Mouse (Mus musculus) testis, adult 10 weeks (tissue): Measurements from ENCODE around the gene Prl8a2. TPM values are rescaled to one million over a fixed set of nuclear protein-coding genes. Genes with fewer than 3 reads are reported as not detected.

ENCODE experiments used
- polyA plus RNA-seq: library from polyadenylated mRNA; stranded (reverse); fragments of 350-450 nt; fragmentation: Illumina TruSeq; extraction: RNeasy Lipid Tissue Mini Kit (QIAGEN cat#74804); gene quantifications from one replicate; pipeline ENCODE4 v1.2.3, GENCODE M21; 2014; ENCODE audit warnings: low read depth, low replicate concordance

Gene Prl8a2
- not detected for polyA plus RNA-seq

GRCm38 (mm10) chr13:27345373-27345772 is at the start of gene Prl8a2:
TSS of gene Prl8a2 (plus strand) at chr13:27345673.

GRCm38 (mm10) chr13:27312334-27313225 is 32.9 kb upstream of the Prl8a2 start, which contains the start of gene Prl6a1:
TSS of gene Prl6a1 (plus strand) at chr13:27312627.

GRCm38 (mm10) chr13:27390746-27391145 is 45.3 kb downstream of the Prl8a2 start, which contains the start of gene Prl2b1:
TSS of gene Prl2b1 (minus strand) at chr13:27390846.

Other genes starting within 250 kb of the Prl8a2 start
- gene Prl3d2, start 224.0 kb upstream of the Prl8a2 start, polyA plus RNA-seq: not detected
- gene Prl3d3, start 188.9 kb upstream of the Prl8a2 start, polyA plus RNA-seq: not detected
- 9.6 TPM for gene Prl3c1, start 149.0 kb upstream of the Prl8a2 start, polyA plus RNA-seq
- gene Prl3b1, start 103.8 kb upstream of the Prl8a2 start, polyA plus RNA-seq: not detected
- not detected for gene Prl3a1, start 86.2 kb upstream of the Prl8a2 start, polyA plus RNA-seq
- not detected for gene Prl6a1, start 33.0 kb upstream of the Prl8a2 start, polyA plus RNA-seq
- not detected for gene Prl2b1, start 45.2 kb downstream of the Prl8a2 start, polyA plus RNA-seq
- gene Prl8a6, start 93.0 kb downstream of the Prl8a2 start, polyA plus RNA-seq: not detected
- gene Prl8a8, start 167.5 kb downstream of the Prl8a2 start, polyA plus RNA-seq: not detected
- not detected for gene Prl8a9, start 218.9 kb downstream of the Prl8a2 start, polyA plus RNA-seq
- gene Prl8a1, start 236.5 kb downstream of the Prl8a2 start, polyA plus RNA-seq: not detected